Mouse (Mus musculus) thymus, postnatal 10 days (tissue): ENCODE measurements around the gene Chp1.

Experiments
- DNase-seq, 2 experiments: peaks; one replicate each; pipeline ENCODE4 v3.0.0; 2021; ENCODE audit warnings: low spot score in 2 of 2

The Chp1 gene

DNA sequence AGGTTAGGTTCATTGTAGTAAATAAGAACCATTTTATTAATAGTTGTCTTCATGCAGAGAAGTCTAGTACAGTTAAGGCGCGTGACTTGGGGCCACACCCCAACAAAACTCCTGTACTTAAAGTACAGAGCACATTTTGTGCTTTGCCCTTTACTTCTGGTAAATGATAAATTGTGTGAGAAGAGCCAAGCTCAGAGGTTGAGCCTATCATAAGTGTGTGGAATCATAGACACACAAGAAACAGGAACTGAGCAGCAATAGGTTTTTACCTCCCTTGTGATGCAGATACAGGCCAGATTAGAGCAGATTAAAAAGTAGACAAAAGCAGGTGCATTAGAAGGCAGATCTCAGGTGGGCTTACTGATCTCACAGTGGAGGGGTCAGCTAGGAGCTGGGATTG lies 73.8 kb downstream of the Chp1 start:
- DNase-seq: no peak
